Mouse (Mus musculus): ENCODE data around the gene Fos. TPM values are rescaled to one million over a fixed set of nuclear protein-coding genes. Genes with fewer than 3 reads are reported as not detected.

Fos gene
- total RNA-seq (2021), result 10 to 100 TPM; 14.6 to 17.2 TPM

GRCm38 (mm10) chr12:85473481-85474297 is at the start of gene Fos:
TSS of gene Fos (plus strand) at chr12:85473890.
- peak; percentile 86 for DNase-seq

GRCm38 (mm10) chr12:85425721-85426120 is 48.0 kb upstream of the Fos start:
- DNase-seq, result no peak

GRCm38 (mm10) chr12:85426126-85426525 is 47.6 kb upstream of the Fos start:
- DNase-seq, result no peak

GRCm38 (mm10) chr12:85427802-85428201 is 45.9 kb upstream of the Fos start:
- DNase-seq, result no peak

GRCm38 (mm10) chr12:85429999-85430398 is 43.7 kb upstream of the Fos start:
- no peak for DNase-seq

- DNase-seq, result no peak
Measured at GRCm38 (mm10) chr12:85430434-85430833, 43.3 kb upstream of the Fos start.

GRCm38 (mm10) chr12:85433850-85434249 is 39.8 kb upstream of the Fos start:
- no peak for DNase-seq

- DNase-seq, result no peak
Measured at GRCm38 (mm10) chr12:85434526-85434925, 39.2 kb upstream of the Fos start.

GRCm38 (mm10) chr12:85436021-85436621 is 37.6 kb upstream of the Fos start:
- DNase-seq, result peak; percentile 79 to 83

GRCm38 (mm10) chr12:85437172-85437876 is 36.4 kb upstream of the Fos start:
- DNase-seq, result peak; percentile 7 to 9

GRCm38 (mm10) chr12:85443456-85443855 is 30.2 kb upstream of the Fos start:
- DNase-seq, result no peak

GRCm38 (mm10) chr12:85444646-85445045 is 29.0 kb upstream of the Fos start:
- DNase-seq, result no peak

GRCm38 (mm10) chr12:85447009-85447408 is 26.7 kb upstream of the Fos start:
- DNase-seq, result no peak

GRCm38 (mm10) chr12:85447490-85447889 is 26.2 kb upstream of the Fos start:
- DNase-seq, result no peak

GRCm38 (mm10) chr12:85449478-85449877 is 24.2 kb upstream of the Fos start:
- no peak for DNase-seq

- no peak for DNase-seq
Measured at GRCm38 (mm10) chr12:85451693-85452491, 21.8 kb upstream of the Fos start.

GRCm38 (mm10) chr12:85455065-85456058 is 18.3 kb upstream of the Fos start:
- peak; percentile 95 to 96 for DNase-seq

GRCm38 (mm10) chr12:85456276-85456675 is 17.4 kb upstream of the Fos start:
- no peak for DNase-seq

- no peak for DNase-seq
Measured at GRCm38 (mm10) chr12:85456966-85457505, 16.7 kb upstream of the Fos start.

GRCm38 (mm10) chr12:85459820-85460219 is 13.9 kb upstream of the Fos start:
- DNase-seq, result no peak
